Mouse (Mus musculus): ENCODE data around the gene Casc1. TPM values are rescaled to one million over a fixed set of nuclear protein-coding genes. Genes with fewer than 3 reads are reported as not detected.

The Casc1 gene
- polyA plus RNA-seq, 2 experiments: 0.09 to 0.19 TPM

- Histone ChIP-seq H3K27ac (no peak overlapping the region), H3K9ac (replicated peaks) (no peak overlapping the region), H3K36me3 (replicated peaks; ENCODE audit: control insufficient read depth, insufficient read depth, low read depth) (no peaks in the 10 kb centered on the region), H3K27me3 (ENCODE audit: control insufficient read depth, insufficient read depth, low read length) (no peaks in the 10 kb centered on the region), H3K9me3 (ENCODE audit: control insufficient read depth, low read length) (no peaks in the 10 kb centered on the region), H3K4me1 (replicated peaks; ENCODE audit: control insufficient read depth in 2 of 2, insufficient read depth in 2 of 2, low read length in 1 of 2) (no peaks in the 10 kb centered on the region), H3K4me2 (ENCODE audit: low read depth) (no peak overlapping the region), H3K4me3 (ENCODE audit: insufficient read depth in 1 of 2, low read depth in 2 of 2, low read length in 2 of 2) (no peak overlapping the region)
- WGBS (ENCODE audit: insufficient replicate concordance): 80% methylated on average over 3 of the region's 3 CpGs
- TF ChIP-seq EP300 (IDR thresholded peaks at IDR 0.05; ENCODE audit: low read depth): no peak
- no peak for TF ChIP-seq CTCF (IDR thresholded peaks at IDR 0.05; ENCODE audit: low read depth)
- no peak for ATAC-seq (ENCODE audit: insufficient read depth)
- no peak for DNase-seq (ENCODE audit: low read depth in 3 of 3, low spot score in 3 of 3)
Observed at GRCm38 (mm10) chr6:145193038-145193437, 17.8 kb downstream of the Casc1 start.

GRCm38 (mm10) chr6:145187093-145188088, 23.4 kb downstream of the Casc1 start:
- no peak overlapping the region for H3K9ac ChIP-seq (replicated peaks)

GRCm38 (mm10) chr6:145186096-145186495, 24.7 kb downstream of the Casc1 start:
- Histone ChIP-seq H3K4me3 (ENCODE audit: insufficient read depth in 1 of 2, low read depth in 2 of 2, low read length in 2 of 2) (no peak overlapping the region), H3K27ac (no peak overlapping the region), H3K9ac (replicated peaks) (no peak overlapping the region), H3K4me1 (replicated peaks; ENCODE audit: control insufficient read depth in 2 of 2, insufficient read depth in 2 of 2, low read length in 1 of 2) (no peaks in the 10 kb centered on the region), H3K27me3 (ENCODE audit: control insufficient read depth, insufficient read depth, low read length) (no peaks in the 10 kb centered on the region), H3K4me2 (ENCODE audit: low read depth) (no peak overlapping the region), H3K9me3 (ENCODE audit: control insufficient read depth, low read length) (no peaks in the 10 kb centered on the region), H3K36me3 (replicated peaks; ENCODE audit: control insufficient read depth, insufficient read depth, low read depth) (no peaks in the 10 kb centered on the region)
- TF ChIP-seq CTCF (IDR thresholded peaks at IDR 0.05; ENCODE audit: low read depth): no peak
- no peak for TF ChIP-seq EP300 (IDR thresholded peaks at IDR 0.05; ENCODE audit: low read depth)
- no peak for DNase-seq (ENCODE audit: low read depth in 3 of 3, low spot score in 3 of 3)
- ATAC-seq (ENCODE audit: insufficient read depth): no peak
- WGBS (ENCODE audit: insufficient replicate concordance): 62% methylated on average over 1 of the region's 1 CpGs

More at GRCm38 (mm10) chr6:145187093-145188088, 23.4 kb downstream of the Casc1 start:
- Histone ChIP-seq H3K4me2 (ENCODE audit: low read depth) (peak overlapping the region; percentile 47), H3K27me3 (ENCODE audit: control insufficient read depth, insufficient read depth, low read length) (no peaks in the 10 kb centered on the region), H3K4me3 (ENCODE audit: insufficient read depth in 1 of 2, low read depth in 2 of 2, low read length in 2 of 2) (peak overlapping the region; percentile 17 to 43), H3K4me1 (replicated peaks; ENCODE audit: control insufficient read depth in 2 of 2, insufficient read depth in 2 of 2, low read length in 1 of 2) (no peaks in the 10 kb centered on the region), H3K9me3 (ENCODE audit: control insufficient read depth, low read length) (no peaks in the 10 kb centered on the region), H3K36me3 (replicated peaks; ENCODE audit: control insufficient read depth, insufficient read depth, low read depth) (no peaks in the 10 kb centered on the region), H3K27ac (no peak overlapping the region)
- WGBS (ENCODE audit: insufficient replicate concordance): 48% methylated on average over 27 of the region's 27 CpGs
- DNase-seq (ENCODE audit: low read depth in 3 of 3, low spot score in 3 of 3) (no peak), ATAC-seq (ENCODE audit: insufficient read depth) (no peak)
- TF ChIP-seq CTCF (IDR thresholded peaks at IDR 0.05; ENCODE audit: low read depth) (peak; percentile 26; the same call in 1 of the 2 replicates), EP300 (IDR thresholded peaks at IDR 0.05; ENCODE audit: low read depth) (no peak)

GRCm38 (mm10) chr6:145182044-145182443, 28.8 kb downstream of the Casc1 start:
- TF ChIP-seq EP300 (IDR thresholded peaks at IDR 0.05; ENCODE audit: low read depth): no peak
- no peaks in the 10 kb centered on the region for H3K4me1 ChIP-seq (replicated peaks; ENCODE audit: control insufficient read depth in 2 of 2, insufficient read depth in 2 of 2, low read length in 1 of 2)
- WGBS (ENCODE audit: insufficient replicate concordance): 43% methylated on average over 8 of the region's 8 CpGs
- H3K4me3 ChIP-seq (ENCODE audit: insufficient read depth in 1 of 2, low read depth in 2 of 2, low read length in 2 of 2): no peak overlapping the region
- H3K9me3 ChIP-seq (ENCODE audit: control insufficient read depth, low read length): no peaks in the 10 kb centered on the region
- H3K27ac ChIP-seq: no peak overlapping the region
- ATAC-seq (ENCODE audit: insufficient read depth): no peak
- no peaks in the 10 kb centered on the region for H3K27me3 ChIP-seq (ENCODE audit: control insufficient read depth, insufficient read depth, low read length)
- H3K4me2 ChIP-seq (ENCODE audit: low read depth): no peak overlapping the region
- H3K36me3 ChIP-seq (replicated peaks; ENCODE audit: control insufficient read depth, insufficient read depth, low read depth): no peaks in the 10 kb centered on the region
- DNase-seq (ENCODE audit: low read depth in 3 of 3, low spot score in 3 of 3): no peak
- no peak overlapping the region for H3K9ac ChIP-seq (replicated peaks)

GRCm38 (mm10) chr6:145179665-145180064, 31.1 kb downstream of the Casc1 start:
- DNase-seq (ENCODE audit: low read depth in 3 of 3, low spot score in 3 of 3): peak in 2 of 3 experiments; percentile 11 to 19
- Histone ChIP-seq H3K4me3 (ENCODE audit: insufficient read depth in 1 of 2, low read depth in 2 of 2, low read length in 2 of 2) (no peak overlapping the region), H3K9ac (replicated peaks) (no peak overlapping the region), H3K9me3 (ENCODE audit: control insufficient read depth, low read length) (no peaks in the 10 kb centered on the region), H3K36me3 (replicated peaks; ENCODE audit: control insufficient read depth, insufficient read depth, low read depth) (no peaks in the 10 kb centered on the region), H3K4me2 (ENCODE audit: low read depth) (no peak overlapping the region), H3K27ac (no peak overlapping the region), H3K27me3 (ENCODE audit: control insufficient read depth, insufficient read depth, low read length) (no peaks in the 10 kb centered on the region), H3K4me1 (replicated peaks; ENCODE audit: control insufficient read depth in 2 of 2, insufficient read depth in 2 of 2, low read length in 1 of 2) (no peaks in the 10 kb centered on the region)
- WGBS (ENCODE audit: insufficient replicate concordance): 36% methylated on average over 6 of the region's 6 CpGs
- TF ChIP-seq EP300 (IDR thresholded peaks at IDR 0.05; ENCODE audit: low read depth) (no peak), CTCF (IDR thresholded peaks at IDR 0.05; ENCODE audit: low read depth) (peak; percentile 73)
- no peak for ATAC-seq (ENCODE audit: insufficient read depth)

Measured in liver, embryonic 14.5 days (tissue).